Mouse (Mus musculus): ENCODE results near the gene Gmnn. TPM values are rescaled to one million over a fixed set of nuclear protein-coding genes. Genes with fewer than 3 reads are reported as not detected.

The Gmnn gene
- polyA plus RNA-seq, 1 experiment from 2014 or later = 84.9 TPM

GRCm38 (mm10) chr13:24717677-24718076, 44.0 kb downstream of the Gmnn start:
- ATAC-seq (ENCODE audit: insufficient read depth, low FRiP score) = no peak
- peaks cover 19% of the 10 kb centered on the region; the same call in 1 of the 2 replicates for H3K4me1 ChIP-seq (ENCODE audit: control insufficient read depth, insufficient read depth, low read length)
- H3K4me3 ChIP-seq (replicated peaks; ENCODE audit: low read length) = no peak overlapping the region
- no peaks in the 10 kb centered on the region for H3K36me3 ChIP-seq (ENCODE audit: control insufficient read depth, insufficient read depth, low read length)
- H3K4me2 ChIP-seq (ENCODE audit: low read depth, low read length) = no peak overlapping the region
- H3K9ac ChIP-seq (ENCODE audit: low read length) = no peak overlapping the region
- H3K27me3 ChIP-seq (ENCODE audit: control insufficient read depth, insufficient read depth, low read length) = no peaks in the 10 kb centered on the region
- WGBS = 66% methylated on average over 7 of the region's 7 CpGs
- no peaks in the 10 kb centered on the region for H3K9me3 ChIP-seq (replicated peaks; ENCODE audit: control insufficient read depth, low read length)
- H3K27ac ChIP-seq (ENCODE audit: low read length) = no peak overlapping the region

GRCm38 (mm10) chr13:24716441-24716840, 45.3 kb downstream of the Gmnn start:
- Histone ChIP-seq H3K27me3 (ENCODE audit: control insufficient read depth, insufficient read depth, low read length) (no peaks in the 10 kb centered on the region), H3K9ac (ENCODE audit: low read length) (no peak overlapping the region), H3K36me3 (ENCODE audit: control insufficient read depth, insufficient read depth, low read length) (no peaks in the 10 kb centered on the region), H3K4me3 (replicated peaks; ENCODE audit: low read length) (no peak overlapping the region), H3K9me3 (replicated peaks; ENCODE audit: control insufficient read depth, low read length) (no peaks in the 10 kb centered on the region), H3K4me1 (ENCODE audit: control insufficient read depth, insufficient read depth, low read length) (peaks cover 21% of the 10 kb centered on the region; the same call in 1 of the 2 replicates), H3K4me2 (ENCODE audit: low read depth, low read length) (no peak overlapping the region), H3K27ac (ENCODE audit: low read length) (no peak overlapping the region)
- 60% methylated on average over 9 of the region's 9 CpGs for WGBS
- no peak for ATAC-seq (ENCODE audit: insufficient read depth, low FRiP score)

- H3K4me2 ChIP-seq (ENCODE audit: low read depth, low read length) = no peak overlapping the region
- ATAC-seq (ENCODE audit: insufficient read depth, low FRiP score) = no peak
- H3K36me3 ChIP-seq (ENCODE audit: control insufficient read depth, insufficient read depth, low read length) = no peaks in the 10 kb centered on the region
- WGBS = 64% methylated on average over 5 of the region's 5 CpGs
- peaks cover 21% of the 10 kb centered on the region; the same call in 1 of the 2 replicates for H3K4me1 ChIP-seq (ENCODE audit: control insufficient read depth, insufficient read depth, low read length)
- H3K9me3 ChIP-seq (replicated peaks; ENCODE audit: control insufficient read depth, low read length) = no peaks in the 10 kb centered on the region
- no peaks in the 10 kb centered on the region for H3K27me3 ChIP-seq (ENCODE audit: control insufficient read depth, insufficient read depth, low read length)
- no peak overlapping the region for H3K4me3 ChIP-seq (replicated peaks; ENCODE audit: low read length)
- no peak overlapping the region for H3K9ac ChIP-seq (ENCODE audit: low read length)
- no peak overlapping the region for H3K27ac ChIP-seq (ENCODE audit: low read length)
Measured at GRCm38 (mm10) chr13:24715601-24716000, 46.1 kb downstream of the Gmnn start.

- Histone ChIP-seq H3K27ac (ENCODE audit: low read length) (no peak overlapping the region; the same call in 1 of the 2 replicates), H3K27me3 (ENCODE audit: control insufficient read depth, insufficient read depth, low read length) (no peaks in the 10 kb centered on the region), H3K4me3 (replicated peaks; ENCODE audit: low read length) (no peak overlapping the region), H3K4me2 (ENCODE audit: low read depth, low read length) (0 out of 2 replicates have a peak overlapping the region, but pooled peaks have one; percentile 22), H3K4me1 (ENCODE audit: control insufficient read depth, insufficient read depth, low read length) (peaks cover 21% of the 10 kb centered on the region; the same call in 1 of the 2 replicates), H3K36me3 (ENCODE audit: control insufficient read depth, insufficient read depth, low read length) (no peaks in the 10 kb centered on the region), H3K9ac (ENCODE audit: low read length) (peak overlapping the region; percentile 26; the same call in 1 of the 2 replicates), H3K9me3 (replicated peaks; ENCODE audit: control insufficient read depth, low read length) (no peaks in the 10 kb centered on the region)
- ATAC-seq (ENCODE audit: insufficient read depth, low FRiP score) = no peak
- WGBS = 53% methylated on average over 9 of the region's 9 CpGs
Measured at GRCm38 (mm10) chr13:24714360-24714885, 47.3 kb downstream of the Gmnn start.

GRCm38 (mm10) chr13:24713434-24714000, 48.2 kb downstream of the Gmnn start:
- Histone ChIP-seq H3K4me3 (replicated peaks; ENCODE audit: low read length) (peak overlapping the region; percentile 9; the same call in 1 of the 2 replicates), H3K4me1 (ENCODE audit: control insufficient read depth, insufficient read depth, low read length) (peaks cover 21% of the 10 kb centered on the region; the same call in 1 of the 2 replicates), H3K9ac (ENCODE audit: low read length) (peak overlapping the region; percentile 33; the same call in 1 of the 2 replicates), H3K36me3 (ENCODE audit: control insufficient read depth, insufficient read depth, low read length) (no peaks in the 10 kb centered on the region), H3K9me3 (replicated peaks; ENCODE audit: control insufficient read depth, low read length) (no peaks in the 10 kb centered on the region), H3K27me3 (ENCODE audit: control insufficient read depth, insufficient read depth, low read length) (no peaks in the 10 kb centered on the region), H3K27ac (ENCODE audit: low read length) (no peak overlapping the region), H3K4me2 (ENCODE audit: low read depth, low read length) (peak overlapping the region; percentile 48)
- ATAC-seq (ENCODE audit: insufficient read depth, low FRiP score) = peak; percentile 65; the same call in 1 of the 2 replicates
- WGBS = 6% methylated on average over 16 of the region's 16 CpGs

- peak overlapping the region; percentile 48; the same call in 1 of the 2 replicates for H3K27ac ChIP-seq (ENCODE audit: low read length)
- no peak overlapping the region for H3K4me2 ChIP-seq (ENCODE audit: low read depth, low read length)
- no peak for ATAC-seq (ENCODE audit: insufficient read depth, low FRiP score)
- no peak overlapping the region for H3K9ac ChIP-seq (ENCODE audit: low read length)
- H3K4me3 ChIP-seq (replicated peaks; ENCODE audit: low read length) = no peak overlapping the region
- H3K9me3 ChIP-seq (replicated peaks; ENCODE audit: control insufficient read depth, low read length) = no peaks in the 10 kb centered on the region
- H3K4me1 ChIP-seq (ENCODE audit: control insufficient read depth, insufficient read depth, low read length) = peaks cover 21% of the 10 kb centered on the region; the same call in 1 of the 2 replicates
- H3K27me3 ChIP-seq (ENCODE audit: control insufficient read depth, insufficient read depth, low read length) = no peaks in the 10 kb centered on the region
- WGBS = 71% methylated on average over 7 of the region's 7 CpGs
- no peaks in the 10 kb centered on the region for H3K36me3 ChIP-seq (ENCODE audit: control insufficient read depth, insufficient read depth, low read length)
Measured at GRCm38 (mm10) chr13:24712581-24713130, 49.1 kb downstream of the Gmnn start.

- no peak overlapping the region for H3K4me3 ChIP-seq (replicated peaks; ENCODE audit: low read length)
- H3K27ac ChIP-seq (ENCODE audit: low read length) = peak overlapping the region; percentile 51; the same call in 1 of the 2 replicates
- 61% methylated on average over 7 of the region's 7 CpGs for WGBS
- H3K9ac ChIP-seq (ENCODE audit: low read length) = 0 out of 2 replicates have a peak overlapping the region, but pooled peaks have one; percentile 7
- H3K36me3 ChIP-seq (ENCODE audit: control insufficient read depth, insufficient read depth, low read length) = no peaks in the 10 kb centered on the region
- H3K27me3 ChIP-seq (ENCODE audit: control insufficient read depth, insufficient read depth, low read length) = no peaks in the 10 kb centered on the region
- no peaks in the 10 kb centered on the region for H3K9me3 ChIP-seq (replicated peaks; ENCODE audit: control insufficient read depth, low read length)
- no peak overlapping the region for H3K4me2 ChIP-seq (ENCODE audit: low read depth, low read length)
- no peak for ATAC-seq (ENCODE audit: insufficient read depth, low FRiP score)
- H3K4me1 ChIP-seq (ENCODE audit: control insufficient read depth, insufficient read depth, low read length) = peaks cover 19% of the 10 kb centered on the region; the same call in 1 of the 2 replicates
Measured at GRCm38 (mm10) chr13:24710968-24711367, 50.8 kb downstream of the Gmnn start.

- 63% methylated on average over 12 of the region's 12 CpGs for WGBS
- H3K9me3 ChIP-seq (replicated peaks; ENCODE audit: control insufficient read depth, low read length) = no peaks in the 10 kb centered on the region
- H3K27me3 ChIP-seq (ENCODE audit: control insufficient read depth, insufficient read depth, low read length) = no peaks in the 10 kb centered on the region
- no peak overlapping the region for H3K4me2 ChIP-seq (ENCODE audit: low read depth, low read length)
- H3K4me3 ChIP-seq (replicated peaks; ENCODE audit: low read length) = no peak overlapping the region
- peak overlapping the region; percentile 51 for H3K27ac ChIP-seq (ENCODE audit: low read length)
- H3K4me1 ChIP-seq (ENCODE audit: control insufficient read depth, insufficient read depth, low read length) = peaks cover 19% of the 10 kb centered on the region; the same call in 1 of the 2 replicates
- ATAC-seq (ENCODE audit: insufficient read depth, low FRiP score) = peak; percentile 45; the same call in 1 of the 2 replicates
- no peak overlapping the region for H3K9ac ChIP-seq (ENCODE audit: low read length)
- H3K36me3 ChIP-seq (ENCODE audit: control insufficient read depth, insufficient read depth, low read length) = no peaks in the 10 kb centered on the region
Measured at GRCm38 (mm10) chr13:24709656-24710396, 51.9 kb downstream of the Gmnn start.
